Mouse (Mus musculus) embryonic fibroblast, embryonic 13.5 days (primary cell): Measurements from ENCODE around the gene Fut9. TPM values are rescaled to one million over a fixed set of nuclear protein-coding genes. Genes with fewer than 3 reads are reported as not detected.

Experiments used
- H3K27ac ChIP-seq: 2 replicates; pipeline ENCODE4 v1.5.1; 2012; ENCODE audit warnings: low read length, control low read depth, inconsistent platforms; ENCODE audit not compliant: insufficient read depth
- H3K4me1 ChIP-seq: 2 replicates; pipeline ENCODE4 v1.6.1; 2011; ENCODE audit warnings: low read length; ENCODE audit not compliant: control insufficient read depth, insufficient read depth
- H3K4me3 ChIP-seq: 2 replicates; pipeline ENCODE4 v1.5.1; 2011; ENCODE audit warnings: mild to moderate bottlenecking, control low read depth, low read length; ENCODE audit not compliant: insufficient read depth
- CTCF ChIP-seq: IDR thresholded peaks from 2 replicates; pipeline ENCODE4 v1.5.1; 2011; ENCODE audit warnings: mild to moderate bottlenecking, control low read depth, low read length, moderate library complexity, borderline replicate concordance; ENCODE audit not compliant: insufficient read depth
- POLR2A ChIP-seq: IDR thresholded peaks from 2 replicates; pipeline ENCODE4 v1.6.1; 2011; ENCODE audit warnings: low read depth, mild to moderate bottlenecking, control low read depth, low read length, moderate library complexity
- polyA plus RNA-seq: library from polyadenylated mRNA; stranded (reverse); fragments of >200 nt; gene quantifications from 2 replicates; pipeline ENCODE4 v1.2.4, GENCODE M21; 2011; ENCODE audit warnings: low read depth; ENCODE audit not compliant: missing spikeins, insufficient read length

Fut9 gene
- polyA plus RNA-seq, result 0.05 TPM in 1 of 2 replicates, not detected in the other

DNA sequence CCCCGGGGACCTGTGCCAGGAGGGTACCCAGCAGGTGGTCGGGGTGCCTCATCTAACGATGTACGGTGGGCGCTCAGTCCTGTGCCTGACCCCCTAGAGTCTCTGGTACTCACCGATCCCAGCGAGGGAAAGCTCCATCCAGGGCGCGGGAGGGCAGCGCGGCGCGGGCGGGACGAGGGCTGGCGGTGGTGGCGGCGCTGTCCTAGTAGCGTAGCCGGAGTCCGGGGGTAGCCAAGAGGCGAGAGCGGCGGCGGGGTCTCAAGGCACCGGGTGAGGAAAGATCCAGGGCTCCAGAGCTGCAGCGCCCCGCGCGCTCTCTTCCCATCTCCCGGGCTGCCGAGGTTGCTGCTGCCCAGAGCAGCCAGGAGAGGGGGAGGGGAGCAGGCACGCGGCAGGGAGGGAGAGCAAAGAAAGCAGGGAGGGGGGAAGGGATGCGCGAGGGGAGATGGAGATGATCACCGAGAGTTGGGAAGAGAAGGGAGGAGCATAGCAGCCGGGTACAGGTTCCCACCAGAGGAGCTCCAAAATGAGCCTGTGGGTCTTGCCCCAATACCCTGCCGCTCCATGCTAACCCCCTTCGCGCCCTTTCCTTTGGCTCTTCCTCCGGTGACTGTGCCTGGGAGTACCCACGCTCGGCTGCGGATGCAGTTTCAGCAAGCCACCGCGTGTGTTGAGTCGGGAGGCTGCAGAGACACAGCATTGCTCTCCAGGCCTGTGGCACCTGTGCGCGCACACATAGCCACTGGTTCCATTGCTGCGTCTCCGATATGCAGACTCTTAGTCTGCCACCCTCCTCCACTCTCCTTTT is at the start of gene Fut9:
Gene Fut9 (minus strand): TSS at position 769 of the 808 bp plus-strand sequence.
- Histone ChIP-seq H3K4me3 (peak within 1 kb of the TSS; percentile 18), H3K27ac (no peak within 1 kb of the TSS), H3K4me1 (no peaks in the 10 kb centered on the region)
- no peak for TF ChIP-seq CTCF
- no peak for TF ChIP-seq POLR2A

DNA sequence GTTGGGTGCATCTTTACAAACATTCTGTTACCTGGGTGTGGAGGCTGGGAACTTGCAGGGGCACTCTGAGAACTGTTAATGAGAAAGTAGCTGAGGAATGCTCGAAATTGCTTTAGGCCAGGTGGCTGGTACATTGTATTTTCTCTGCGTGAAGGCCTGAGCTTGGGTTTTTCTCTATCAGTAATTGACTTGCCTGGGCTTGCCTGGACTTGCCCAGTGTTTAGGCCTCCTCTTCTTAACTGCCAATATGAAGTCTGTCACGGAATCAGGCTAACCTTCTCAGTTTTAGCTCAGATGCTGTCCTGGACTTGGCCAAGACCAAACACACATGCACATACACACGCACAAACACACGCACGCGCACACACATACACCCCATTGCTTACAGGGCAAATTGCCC is 15.7 kb upstream of the Fut9 start:
- no peak overlapping the region for H3K27ac ChIP-seq
- H3K4me3 ChIP-seq, result no peak overlapping the region
- no peaks in the 10 kb centered on the region for H3K4me1 ChIP-seq
- no peak for TF ChIP-seq POLR2A

DNA sequence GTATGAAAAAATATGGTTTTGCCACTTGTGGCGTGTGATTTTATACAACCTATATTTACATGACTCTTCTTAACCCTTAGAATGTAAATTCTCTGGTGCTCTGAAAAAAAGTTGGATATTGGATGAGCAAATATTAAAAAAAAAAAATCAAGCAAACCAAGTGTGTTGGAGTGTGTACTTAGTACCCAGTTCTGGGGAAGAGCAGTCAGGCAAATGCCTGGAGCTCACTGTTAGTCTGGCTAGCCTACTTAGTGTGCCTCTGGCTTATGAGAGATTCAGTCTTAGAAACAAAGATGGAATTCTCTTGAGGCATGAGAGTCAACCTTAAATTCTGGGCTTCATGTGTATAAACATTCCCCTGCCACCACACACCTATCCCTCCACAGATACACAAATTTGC is 13.3 kb upstream of the Fut9 start:
- TF ChIP-seq CTCF, result no peak
- no peak for TF ChIP-seq POLR2A
- Histone ChIP-seq H3K27ac (no peak overlapping the region), H3K4me1 (no peaks in the 10 kb centered on the region), H3K4me3 (no peak overlapping the region)

DNA sequence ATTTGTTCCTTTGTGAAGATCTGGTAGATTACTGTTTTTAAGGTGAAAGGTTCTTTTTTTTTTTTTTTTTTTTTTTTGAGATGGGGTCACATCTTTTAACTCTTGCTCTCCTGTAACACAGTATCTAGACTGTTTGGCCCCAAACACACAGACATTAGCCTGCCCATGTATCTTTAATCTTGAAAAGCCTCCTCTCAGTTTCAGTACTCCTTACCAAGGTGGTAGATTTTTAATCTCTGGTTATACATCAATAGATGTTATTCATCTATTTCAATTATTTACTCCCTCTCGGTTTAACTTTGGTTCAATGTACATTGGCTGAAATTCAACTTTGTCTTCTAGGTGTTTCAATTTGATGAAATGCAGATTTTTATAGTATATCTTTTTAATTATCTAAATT is 10.0 kb upstream of the Fut9 start:
- H3K4me3 ChIP-seq, result no peak overlapping the region

DNA sequence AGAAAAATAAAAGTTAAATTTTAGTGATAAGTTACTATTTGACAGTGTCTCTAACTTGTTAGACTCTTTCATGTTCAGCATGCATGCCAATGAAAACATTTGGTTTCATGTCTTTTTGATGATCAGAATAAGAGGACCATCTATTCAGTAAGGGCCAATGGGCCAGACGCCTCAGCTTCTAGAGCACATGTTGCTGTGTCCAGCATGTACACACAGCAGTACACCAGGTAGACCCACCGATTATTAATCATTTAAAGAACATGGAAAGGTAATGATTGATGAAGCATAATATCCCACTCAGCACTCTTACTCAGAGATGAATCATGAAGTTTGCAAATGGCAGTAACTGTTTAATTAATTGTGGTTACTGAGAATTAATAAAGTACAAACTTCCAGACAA is 1.7 kb upstream of the Fut9 start:
- Histone ChIP-seq H3K4me1 (no peaks in the 10 kb centered on the region), H3K27ac (no peak overlapping the region), H3K4me3 (no peak overlapping the region)
- no peak for TF ChIP-seq POLR2A
- no peak for TF ChIP-seq CTCF

More for the DNA sequence above, 10.0 kb upstream of the Fut9 start:
- H3K4me1 ChIP-seq, result no peaks in the 10 kb centered on the region
- no peak overlapping the region for H3K27ac ChIP-seq
- no peak for TF ChIP-seq CTCF
- TF ChIP-seq POLR2A, result no peak

DNA sequence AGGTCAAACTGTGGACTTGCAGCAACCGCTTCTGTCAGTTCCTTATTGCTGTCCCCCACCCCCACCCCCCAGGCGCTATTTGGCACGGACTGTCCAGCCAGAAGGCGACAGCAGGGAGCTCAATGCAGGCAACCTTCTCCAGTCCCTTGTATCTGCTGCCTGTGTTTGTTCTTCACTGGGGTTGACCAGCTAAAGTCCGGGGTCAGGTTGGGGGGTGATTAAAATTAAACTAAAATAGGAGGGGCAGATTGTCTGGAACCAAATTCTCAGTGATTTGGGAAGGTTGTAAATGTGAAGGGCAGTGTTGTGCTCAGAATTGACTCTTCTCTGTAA is 206 bp upstream of the Fut9 start:
- TF ChIP-seq POLR2A (no peak), CTCF (no peak)
- Histone ChIP-seq H3K4me1 (no peaks in the 10 kb centered on the region), H3K4me3 (no peak overlapping the region), H3K27ac (no peak overlapping the region)

DNA sequence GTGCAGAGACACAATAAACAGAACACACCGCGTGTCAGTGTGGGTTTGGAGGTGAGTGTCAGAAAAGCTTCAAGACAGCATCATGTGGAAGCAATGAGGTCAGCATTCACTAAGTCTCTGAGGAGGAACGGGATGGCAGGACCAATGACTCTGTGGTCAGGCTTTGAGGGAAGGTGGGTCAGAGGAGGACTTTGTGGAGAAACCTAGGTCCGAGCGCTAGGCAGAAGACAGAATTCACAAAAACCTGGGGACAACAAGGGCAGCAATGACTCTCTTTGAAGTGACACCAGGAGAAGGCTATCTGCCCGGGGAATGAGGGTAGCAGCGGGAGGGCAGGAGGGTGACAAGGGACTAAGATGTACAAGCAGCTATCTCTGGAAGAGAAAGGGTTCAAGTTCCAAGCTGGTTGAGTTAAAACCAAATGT is 981 bp downstream of the Fut9 start:
- peak overlapping the region; percentile 18; the same call in 1 of the 2 replicates for H3K4me3 ChIP-seq
- H3K27ac ChIP-seq, result no peak overlapping the region
- TF ChIP-seq POLR2A (no peak), CTCF (no peak)
- H3K4me1 ChIP-seq, result no peaks in the 10 kb centered on the region

DNA sequence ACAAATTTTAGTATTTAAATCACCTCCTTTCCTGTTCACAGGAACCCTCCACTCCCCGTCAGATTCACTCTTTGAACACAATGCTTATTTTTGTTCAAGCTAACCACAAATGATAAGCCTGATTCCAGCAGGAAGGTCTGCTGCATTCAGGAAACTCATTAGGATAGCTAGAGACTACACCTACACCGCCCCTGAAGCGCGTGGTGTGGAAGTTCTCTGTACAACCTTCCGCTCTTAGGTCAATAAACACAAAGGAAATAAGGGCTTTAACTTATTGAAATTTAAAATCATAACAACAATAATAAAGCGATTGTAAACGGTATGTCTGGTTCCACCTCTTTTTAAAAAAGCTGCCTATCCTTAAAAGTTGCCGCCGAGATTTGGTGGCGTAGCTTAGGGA is 1.6 kb downstream of the Fut9 start:
- Histone ChIP-seq H3K4me3 (no peak overlapping the region), H3K27ac (no peak overlapping the region), H3K4me1 (no peaks in the 10 kb centered on the region)
- no peak for TF ChIP-seq POLR2A
- TF ChIP-seq CTCF, result no peak

DNA sequence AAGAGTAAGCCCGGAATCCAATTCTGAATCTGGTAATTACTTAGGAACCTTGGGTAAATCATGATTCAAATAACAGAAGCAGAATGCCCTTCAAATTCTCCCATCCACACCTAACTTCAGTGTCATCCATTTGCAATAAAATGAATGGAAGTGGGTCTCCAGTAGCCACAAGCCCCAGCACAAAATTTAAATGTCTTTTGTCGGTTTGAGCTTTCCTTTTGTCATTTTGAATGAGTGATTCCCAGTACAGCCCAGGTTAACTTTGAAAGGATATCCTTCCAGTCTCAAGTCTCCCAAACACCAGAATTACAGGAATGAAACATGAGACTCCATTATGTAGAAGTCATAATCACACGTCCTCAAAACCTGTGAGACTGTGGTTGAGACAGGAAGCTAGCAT is 3.9 kb downstream of the Fut9 start:
- Histone ChIP-seq H3K4me1 (no peaks in the 10 kb centered on the region), H3K27ac (no peak overlapping the region), H3K4me3 (no peak overlapping the region)
- TF ChIP-seq CTCF, result no peak
- TF ChIP-seq POLR2A, result no peak

DNA sequence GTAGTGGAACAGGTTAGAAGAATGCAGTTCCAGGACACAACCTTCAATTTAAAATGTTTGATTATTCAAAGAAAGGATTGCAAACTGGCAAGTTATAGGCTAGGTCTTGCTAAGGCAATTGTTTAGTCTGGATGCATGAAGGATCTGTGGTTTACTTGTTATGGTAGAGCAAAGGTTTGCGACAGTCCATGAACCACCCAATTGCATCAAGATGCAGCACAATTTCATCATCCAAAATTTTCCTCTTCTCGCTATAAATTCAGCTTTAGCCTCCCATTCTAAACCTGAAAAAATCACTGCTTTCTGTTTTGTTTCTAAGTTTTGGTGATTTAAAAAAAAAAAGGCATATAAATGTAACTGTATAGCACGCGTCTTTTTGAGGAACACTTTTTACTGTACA is 14.8 kb downstream of the Fut9 start:
- Histone ChIP-seq H3K4me1 (no peaks in the 10 kb centered on the region), H3K27ac (no peak overlapping the region), H3K4me3 (no peak overlapping the region)
- TF ChIP-seq POLR2A (no peak), CTCF (no peak)
